Mouse (Mus musculus) Patski (cell line): ENCODE results near the gene Snd1. TPM values are rescaled to one million over a fixed set of nuclear protein-coding genes. Genes with fewer than 3 reads are reported as not detected.

Experiments
- ATAC-seq: fragments of 100-300 bp; one replicate; pipeline ENCODE4 v1.8.0; 2021
- CTCF ChIA-PET: fragments of 350-600 bp; sonication (Branson Sonifier 250); formaldehyde crosslinking; loops from one replicate; lab custom pipeline; 2022; ENCODE audit warnings: inconsistent platforms; lab: Charles Lee
- POLR2A ChIA-PET: fragments of 350-600 bp; sonication (Branson Sonifier 250); formaldehyde crosslinking; loops from one replicate; lab custom pipeline; 2022; ENCODE audit warnings: antibody characterized with exemption, inconsistent platforms; lab: Charles Lee
- DNase-seq: peaks from one replicate; pipeline ENCODE4 v3.0.0-alpha.2; 2011; ENCODE audit warnings: low read depth, low spot score
- H3K27me3 ChIP-seq: fragments of 371-371 bp; one replicate; pipeline ENCODE4 v1.5.1; 2021
- CTCF ChIP-seq: fragments of 100-300 bp; IDR thresholded peaks from one replicate; pipeline ENCODE4 v1.5.1; 2021
- in situ Hi-C: fragments of 300-500 bp; cut with MboI; formaldehyde crosslinking; loops from 3 replicates; pipeline ENCODE4 v1.11.1; 2018; ENCODE audit warnings: low pct_unique_long_range_greater_than_20kb, mixed read lengths
- polyA plus RNA-seq: library from polyadenylated mRNA; unstranded; gene quantifications from one replicate; pipeline ENCODE4 v1.2.3, GENCODE M21; 2021

Snd1 gene
- polyA plus RNA-seq, 1 experiment from 2014 or later, result 107 TPM

DNA sequence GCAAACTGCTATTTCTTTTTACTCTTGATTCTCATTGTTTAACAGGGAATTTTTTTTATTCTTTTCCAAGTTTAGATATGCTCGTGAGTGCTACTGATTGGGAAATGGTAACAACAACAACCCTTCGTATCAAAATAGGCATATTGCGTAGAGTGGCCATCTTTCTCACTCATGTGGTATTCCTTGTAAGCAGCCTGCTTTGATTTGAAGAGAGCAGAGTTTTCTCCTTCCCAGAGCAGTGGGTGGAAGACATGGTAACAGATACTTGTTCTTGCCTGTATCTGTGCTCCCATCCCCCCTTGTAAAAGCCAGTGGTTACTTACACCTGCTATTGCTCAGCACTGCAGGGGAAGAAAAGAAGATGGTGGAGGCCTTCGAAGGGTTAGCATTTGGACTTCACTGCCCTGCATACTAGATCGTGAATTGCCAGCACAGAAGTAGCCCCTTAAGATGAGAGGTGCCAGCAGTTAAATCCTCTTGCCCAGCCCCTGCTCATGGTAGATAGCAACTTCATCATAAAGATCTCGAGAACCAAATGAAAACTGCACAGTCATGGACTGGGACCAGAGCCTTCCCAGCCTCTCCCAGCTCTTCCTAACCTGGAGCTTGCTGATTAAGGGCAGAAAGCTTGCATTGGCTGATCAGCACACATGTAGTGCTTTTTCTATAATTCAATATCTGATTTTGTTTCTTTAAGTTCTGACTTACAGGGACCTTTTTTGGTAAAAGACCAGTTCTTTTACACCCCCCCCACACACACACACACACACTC, 279.4 kb downstream of the Snd1 start:
- DNase-seq (no peak), ATAC-seq (no peak)
- POLR2A ChIA-PET, result interaction anchor here (0.7 to 0.9 kb wide), 2 partner anchors 8 to 25 kb away, joined by 3 to 7 read pairs; no protein-coding TSS in a partner anchor
- CTCF ChIA-PET, result interaction anchor here (1.2 kb wide), 1 partner anchor 14 kb away, joined by 4 read pairs; no protein-coding TSS in a partner anchor
- in situ Hi-C loops, result no loop called here
- TF ChIP-seq CTCF, result no peak
- H3K27me3 ChIP-seq, result no peaks in the 10 kb centered on the region

DNA sequence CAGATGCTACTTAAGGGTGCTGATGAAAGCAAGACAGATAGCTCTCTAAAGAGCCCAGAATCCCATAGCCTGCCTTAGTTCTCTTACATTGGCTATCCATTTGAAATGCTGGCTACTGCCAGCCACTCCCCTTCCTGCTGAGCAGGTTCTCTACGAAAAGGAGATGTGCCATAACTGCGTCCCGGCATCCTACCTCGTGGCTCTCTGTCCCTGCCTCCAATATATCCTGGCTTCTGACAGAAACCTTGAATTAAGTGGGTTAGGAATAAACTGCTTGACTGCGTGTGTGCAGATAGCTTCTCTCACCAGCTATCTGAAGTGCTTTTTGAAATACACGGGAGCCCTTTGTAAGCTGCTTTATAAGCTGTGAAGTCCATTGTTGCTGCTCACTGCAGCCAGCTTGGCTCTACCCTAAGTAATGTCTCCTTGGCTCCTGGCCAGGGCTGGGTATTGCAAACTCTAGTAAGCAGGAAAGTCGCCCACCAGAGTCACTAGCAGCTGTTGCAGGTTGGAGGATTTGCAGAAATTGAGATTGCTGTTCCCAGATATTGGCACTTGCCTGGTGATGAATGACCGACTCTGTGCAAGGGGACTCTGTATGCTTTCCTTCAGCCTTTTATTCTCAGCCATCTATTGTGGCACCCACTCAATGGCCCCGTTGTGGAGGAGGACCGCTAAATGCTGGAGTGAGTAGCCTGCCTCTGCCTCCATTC, 281.5 kb downstream of the Snd1 start:
- no peak for TF ChIP-seq CTCF
- H3K27me3 ChIP-seq, result no peaks in the 10 kb centered on the region
- ChIA-PET POLR2A (no interaction called here), CTCF (no interaction called here)
- in situ Hi-C loops, result no loop called here
- ATAC-seq (no peak), DNase-seq (no peak)

DNA sequence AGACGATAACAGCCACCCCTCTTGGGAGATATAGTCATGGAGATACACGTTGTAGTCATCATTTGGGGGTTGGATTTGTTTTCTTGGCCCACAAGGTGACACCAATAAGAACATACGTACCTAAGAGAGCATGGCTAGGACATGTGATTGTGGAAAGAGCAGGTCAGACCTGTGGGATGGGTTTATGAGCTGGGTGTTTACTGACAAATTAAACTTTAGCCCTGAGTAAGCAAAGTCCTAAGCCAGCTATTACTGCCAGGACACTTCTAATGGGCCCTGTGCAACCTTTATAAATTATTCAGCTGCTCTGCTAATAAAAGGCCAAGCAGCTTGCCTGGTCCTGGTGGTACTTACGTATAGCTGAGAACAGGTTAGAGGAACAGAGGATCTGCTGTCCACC, 283.4 kb downstream of the Snd1 start:
- ChIA-PET CTCF (interaction anchor here (1.0 to 1.6 kb wide), 4 partner anchors 10 to 25 kb away, joined by 3 to 7 read pairs (median 4); no protein-coding TSS in a partner anchor), POLR2A (no interaction called here)
- in situ Hi-C loops, result no loop called here

DNA sequence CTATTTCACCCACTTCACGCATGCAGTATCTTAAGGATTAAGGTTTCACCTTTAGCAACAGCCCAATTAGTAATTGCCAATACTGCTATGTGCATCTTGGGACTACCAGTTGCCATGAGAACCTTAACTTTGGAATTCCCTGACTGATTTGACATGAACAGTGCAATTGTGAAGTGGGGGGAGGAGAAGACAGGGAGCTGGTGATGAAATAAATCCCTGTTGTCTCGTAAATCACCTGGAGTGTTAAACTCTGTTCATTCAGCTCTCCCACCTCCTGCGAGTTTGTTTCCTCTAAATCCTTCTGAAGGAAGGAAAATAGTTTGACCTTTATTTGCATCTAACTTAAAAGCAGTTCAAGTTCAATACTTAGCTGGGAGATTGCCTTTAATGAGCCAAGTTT, 286.8 kb downstream of the Snd1 start:
- no peaks in the 10 kb centered on the region for H3K27me3 ChIP-seq
- ATAC-seq, result no peak
- ChIA-PET POLR2A (interaction anchor here (0.6 kb wide), 1 partner anchor 95 kb away, joined by 3 read pairs; no protein-coding TSS in a partner anchor), CTCF (interaction anchor here (1.2 to 1.9 kb wide), 4 partner anchors 9 to 15 kb away, joined by 5 read pairs; no protein-coding TSS in a partner anchor)
- in situ Hi-C loops, result no loop called here
- DNase-seq, result no peak
- no peak for TF ChIP-seq CTCF

More for the DNA sequence above, 283.4 kb downstream of the Snd1 start:
- no peak for DNase-seq
- no peak for TF ChIP-seq CTCF
- no peaks in the 10 kb centered on the region for H3K27me3 ChIP-seq
- ATAC-seq, result no peak

DNA sequence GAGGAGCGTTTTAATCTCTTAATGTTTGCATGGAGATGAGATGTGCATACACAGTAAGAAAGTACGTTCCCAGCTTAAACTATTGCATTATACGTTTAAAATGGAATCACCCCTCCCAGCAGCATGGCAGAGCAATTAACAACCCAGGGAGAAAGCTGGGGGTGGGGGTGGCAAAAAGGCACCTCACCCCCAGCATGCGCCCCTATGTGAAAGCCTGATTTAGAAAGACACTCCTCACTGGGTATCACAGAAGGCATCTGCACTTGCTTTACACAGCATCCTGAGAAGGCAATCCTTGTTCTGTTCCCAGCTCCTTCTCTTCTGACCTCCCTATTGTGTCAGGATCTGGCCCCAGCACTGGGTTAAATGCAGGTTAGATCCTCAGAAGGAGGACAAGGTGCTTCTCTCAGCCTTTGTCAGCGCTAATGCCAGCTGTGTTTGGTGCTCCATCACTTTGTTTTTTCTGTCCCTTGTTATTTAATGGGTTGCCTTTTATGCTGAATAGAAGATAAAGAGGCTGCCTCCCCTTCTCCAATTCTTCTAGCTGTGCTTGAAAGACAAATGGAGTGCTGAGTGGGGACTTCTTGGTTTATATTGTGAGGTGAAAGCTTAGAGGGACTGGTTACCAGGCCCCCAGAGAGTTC, 287.3 kb downstream of the Snd1 start:
- H3K27me3 ChIP-seq, result no peaks in the 10 kb centered on the region
- ATAC-seq (no peak), DNase-seq (no peak)
- ChIA-PET CTCF (interaction anchor here (1.1 to 1.9 kb wide), 4 partner anchors 8 to 38 kb away, joined by 3 to 5 read pairs (median 5); no protein-coding TSS in a partner anchor), POLR2A (no interaction called here)
- TF ChIP-seq CTCF, result no peak
- in situ Hi-C loops, result no loop called here

DNA sequence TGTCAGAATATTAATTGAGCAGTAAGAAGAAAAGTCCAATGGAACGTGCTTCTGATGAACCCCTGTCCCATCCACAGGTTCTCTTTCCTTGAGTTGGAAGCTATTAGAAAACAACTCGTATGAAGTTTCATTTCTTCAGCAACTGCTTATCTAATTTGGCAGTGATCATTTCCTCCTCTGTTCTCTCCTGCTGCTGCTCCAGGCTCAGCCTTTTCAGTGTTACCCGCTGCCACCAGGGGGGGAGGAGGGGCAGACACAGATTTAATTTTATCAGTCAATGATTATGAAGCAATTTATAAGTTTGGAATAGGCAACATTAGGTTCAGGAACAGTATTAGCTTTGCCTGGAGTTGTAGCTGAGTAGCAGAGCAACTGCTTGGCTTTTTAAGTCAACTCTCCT, 291.7 kb downstream of the Snd1 start:
- no peak for DNase-seq
- in situ Hi-C loops, result no loop called here
- no peak for TF ChIP-seq CTCF
- no peak for ATAC-seq
- ChIA-PET CTCF (interaction anchor here (1.3 kb wide), 1 partner anchor 14 kb away, joined by 3 read pairs; no protein-coding TSS in a partner anchor), POLR2A (no interaction called here)
- H3K27me3 ChIP-seq, result no peaks in the 10 kb centered on the region

DNA sequence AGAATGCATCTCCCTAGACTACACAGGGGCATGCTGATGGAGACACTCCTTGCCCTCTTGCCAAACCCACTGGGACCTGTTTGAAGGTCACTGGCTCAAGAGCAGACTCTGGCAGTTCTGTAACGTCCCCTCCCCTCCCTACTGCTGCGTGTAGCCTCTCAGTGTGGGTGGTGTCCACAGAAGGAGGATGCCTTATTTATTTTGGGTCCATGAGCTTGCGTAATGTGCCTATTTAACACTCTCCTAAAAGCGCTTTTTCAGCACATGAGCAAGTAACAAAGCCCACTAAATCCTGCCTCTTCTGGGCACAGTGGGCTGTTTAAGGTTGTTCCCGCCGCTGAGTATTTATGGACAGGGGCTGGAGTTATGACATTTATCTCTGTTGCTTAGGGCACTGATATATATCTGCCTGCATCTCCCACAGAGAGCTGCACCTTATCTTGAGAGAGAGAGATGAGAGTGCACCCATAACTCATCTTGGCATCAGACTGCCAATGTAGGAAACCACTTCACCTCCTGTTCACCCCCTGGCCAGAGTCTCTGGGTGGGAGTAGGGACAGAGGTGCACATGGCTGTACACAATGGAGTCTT, 293.0 kb downstream of the Snd1 start:
- no peak for TF ChIP-seq CTCF
- DNase-seq (no peak), ATAC-seq (no peak)
- no peaks in the 10 kb centered on the region for H3K27me3 ChIP-seq
- POLR2A ChIA-PET, result no interaction called here
- CTCF ChIA-PET, result interaction anchor here (0.8 to 1.3 kb wide), 2 partner anchors 12 to 22 kb away, joined by 3 to 4 read pairs; no protein-coding TSS in a partner anchor
- in situ Hi-C loops, result no loop called here

DNA sequence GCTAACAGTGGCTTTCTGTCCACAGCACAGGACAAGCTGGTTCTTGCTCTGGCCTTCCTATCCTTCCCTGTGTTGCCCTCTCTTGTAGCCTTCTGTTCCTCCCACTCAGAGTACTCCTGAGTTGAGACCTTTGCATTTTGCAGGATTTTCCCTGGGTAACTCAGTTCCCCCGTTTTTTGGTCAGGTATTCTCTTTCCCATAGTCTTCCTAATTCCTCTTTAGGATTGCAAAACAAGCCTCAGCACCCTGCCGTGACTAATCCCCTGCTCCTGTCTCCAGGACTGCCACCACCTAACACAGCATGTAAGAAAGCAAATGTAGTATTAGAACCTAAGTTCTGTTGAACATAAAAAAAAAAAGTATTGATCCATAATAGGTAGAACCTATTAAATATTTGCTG, 296.4 kb downstream of the Snd1 start:
- no peak for TF ChIP-seq CTCF

DNA sequence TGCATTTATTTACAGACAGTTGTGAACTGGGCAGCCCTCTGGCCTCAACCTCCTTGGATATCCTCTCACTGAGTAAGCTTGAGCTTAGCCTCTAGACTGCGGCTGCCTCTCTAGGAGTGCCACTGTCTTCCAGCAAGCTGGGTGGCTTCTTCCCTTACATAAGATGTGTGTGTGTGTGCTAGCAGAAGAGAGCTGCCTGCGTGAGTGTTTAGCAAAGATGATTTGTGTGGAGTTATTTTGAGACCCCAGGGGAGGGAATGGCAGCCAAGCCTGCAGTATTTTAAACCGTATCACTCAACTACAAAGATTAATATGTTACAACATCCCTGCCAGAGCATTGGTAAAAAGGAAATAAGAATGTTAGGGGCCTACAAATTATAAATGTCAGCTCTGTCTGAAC, 306.8 kb downstream of the Snd1 start:
- POLR2A ChIA-PET, result no interaction called here
- DNase-seq, result no peak
- in situ Hi-C loops, result no loop called here
- no peak for TF ChIP-seq CTCF
- no peak for ATAC-seq
- CTCF ChIA-PET, result interaction anchor here (2.6 kb wide), 1 partner anchor 24 kb away, joined by 7 read pairs; no protein-coding TSS in a partner anchor
- no peaks in the 10 kb centered on the region for H3K27me3 ChIP-seq

More for the DNA sequence above, 296.4 kb downstream of the Snd1 start:
- CTCF ChIA-PET, result interaction anchor here (2.2 kb wide), 1 partner anchor 9 kb away, joined by 5 read pairs; no protein-coding TSS in a partner anchor
- in situ Hi-C loops, result no loop called here
- no peaks in the 10 kb centered on the region for H3K27me3 ChIP-seq
- DNase-seq (no peak), ATAC-seq (no peak)
- POLR2A ChIA-PET, result no interaction called here
